Mouse (Mus musculus) kidney, postnatal 0 days (tissue): ENCODE results near the gene Hoxd12. TPM values are rescaled to one million over a fixed set of nuclear protein-coding genes. Genes with fewer than 3 reads are reported as not detected.

Experiments used
- ATAC-seq: fragments of 200-750 bp; cut with Nextera tagmentation; replicated peaks from 2 replicates; pipeline ENCODE4 v1.8.0; 2017; ENCODE audit warnings: low read depth, moderate number of reproducible peaks, moderate TSS enrichment, moderate library complexity; ENCODE audit not compliant: low FRiP score
- DNase-seq: peaks from one replicate; pipeline ENCODE4 v3.0.0-alpha.2; 2016; ENCODE audit warnings: low spot score
- H3K27ac ChIP-seq: fragments of 300-500 bp; sonication (generic); 2 replicates; pipeline ENCODE4 v1.5.1; 2014; ENCODE audit warnings: mild to moderate bottlenecking
- H3K27me3 ChIP-seq: fragments of 300-500 bp; sonication (generic); 2 replicates; pipeline ENCODE4 v1.6.1; 2014; ENCODE audit warnings: low read length, mixed read lengths; ENCODE audit not compliant: insufficient read depth
- H3K36me3 ChIP-seq: fragments of 300-500 bp; sonication (generic); 2 replicates; pipeline ENCODE4 v1.6.1; 2014; ENCODE audit warnings: low read length, mixed read lengths; ENCODE audit not compliant: insufficient read depth
- H3K4me1 ChIP-seq: fragments of 300-500 bp; sonication (generic); replicated peaks from 2 replicates; pipeline ENCODE4 v1.6.1; 2014; ENCODE audit warnings: antibody characterized with exemption, low read length, mixed read lengths; ENCODE audit not compliant: insufficient read depth
- H3K4me2 ChIP-seq: fragments of 300-500 bp; sonication (generic); 2 replicates; pipeline ENCODE4 v1.6.1; 2014; ENCODE audit warnings: mild to moderate bottlenecking, low read length, moderate library complexity, mixed read lengths
- H3K4me3 ChIP-seq: fragments of 300-500 bp; sonication (generic); replicated peaks from 2 replicates; pipeline ENCODE4 v1.5.1; 2014; ENCODE audit warnings: low read depth, low read length
- H3K9ac ChIP-seq: fragments of 300-500 bp; sonication (generic); 2 replicates; pipeline ENCODE4 v1.6.1; 2014; ENCODE audit warnings: low read depth, low read length
- H3K9me3 ChIP-seq: fragments of 300-500 bp; sonication (generic); replicated peaks from 2 replicates; pipeline ENCODE4 v1.6.1; 2016; ENCODE audit warnings: low read length, inconsistent platforms, mixed read lengths
- CTCF ChIP-seq: IDR thresholded peaks from 2 replicates; pipeline ENCODE4 v1.5.1; 2016; ENCODE audit warnings: antibody characterized with exemption, low read depth, mild to moderate bottlenecking, moderate library complexity
- WGBS: fragments of 180-500 bp; shearing (Covaris S2); extraction: QIAGEN DNeasy Blood & Tissue Kit; methylation state at CpG from one replicate; pipeline ENCODE4 v1.1.7; 2014; 5-methylcytosine and 5-hydroxymethylcytosine counted together
- polyA plus RNA-seq: library from polyadenylated mRNA; unstranded; fragments of >200 nt; fragmentation: Nextera tagmentation; extraction: Ambion mirVana; gene quantifications from 2 replicates; pipeline ENCODE4 v1.2.1, GENCODE M21; 2015

Hoxd12 gene
- polyA plus RNA-seq, 1 experiment from 2014 or later = 2.8 TPM

- DNase-seq = peak; percentile 90
- no peak for TF ChIP-seq CTCF
- Histone ChIP-seq H3K27ac (peak overlapping the region; percentile 96), H3K36me3 (no peaks in the 10 kb centered on the region), H3K4me1 (peaks cover 11% of the 10 kb centered on the region), H3K27me3 (peaks cover 5% of the 10 kb centered on the region; the same call in 1 of the 2 replicates), H3K9me3 (no peaks in the 10 kb centered on the region), H3K9ac (peak overlapping the region; percentile 98), H3K4me3 (peak overlapping the region; percentile 82), H3K4me2 (peak overlapping the region; percentile 76)
- WGBS = 1% methylated on average over 23 of the region's 23 CpGs
- no peak for ATAC-seq
Measured at GRCm38 (mm10) chr2:74679980-74680379, 5.2 kb downstream of the Hoxd12 start.

- peak overlapping the region; percentile 98 for H3K9ac ChIP-seq
- peak overlapping the region; percentile 82 for H3K4me3 ChIP-seq
- peaks cover 8% of the 10 kb centered on the region; the same call in 1 of the 2 replicates for H3K4me1 ChIP-seq
- ATAC-seq = no peak
- H3K27me3 ChIP-seq = peaks cover 5% of the 10 kb centered on the region; the same call in 1 of the 2 replicates
- H3K36me3 ChIP-seq = no peaks in the 10 kb centered on the region
- H3K27ac ChIP-seq = peak overlapping the region; percentile 96
- no peaks in the 10 kb centered on the region for H3K9me3 ChIP-seq
- DNase-seq = no peak
- H3K4me2 ChIP-seq = peak overlapping the region; percentile 76
- 6% methylated on average over 21 of the region's 21 CpGs for WGBS
- TF ChIP-seq CTCF = no peak
Measured at GRCm38 (mm10) chr2:74680561-74681398, 6.0 kb downstream of the Hoxd12 start.

- peak; percentile 68 for ATAC-seq
- peak overlapping the region; percentile 98 for H3K9ac ChIP-seq
- peak; percentile 82 for DNase-seq
- no peaks in the 10 kb centered on the region for H3K36me3 ChIP-seq
- H3K4me2 ChIP-seq = peak overlapping the region; percentile 76
- WGBS = under 1% methylated on average over 73 of the region's 78 CpGs
- peak overlapping the region; percentile 96 for H3K27ac ChIP-seq
- no peak for TF ChIP-seq CTCF
- peaks cover 5% of the 10 kb centered on the region; the same call in 1 of the 2 replicates for H3K27me3 ChIP-seq
- H3K4me1 ChIP-seq = peaks cover 3% of the 10 kb centered on the region; the same call in 1 of the 2 replicates
- H3K4me3 ChIP-seq = peak overlapping the region; percentile 82
- no peaks in the 10 kb centered on the region for H3K9me3 ChIP-seq
Measured at GRCm38 (mm10) chr2:74681594-74682531, 7.0 kb downstream of the Hoxd12 start.

DNA sequence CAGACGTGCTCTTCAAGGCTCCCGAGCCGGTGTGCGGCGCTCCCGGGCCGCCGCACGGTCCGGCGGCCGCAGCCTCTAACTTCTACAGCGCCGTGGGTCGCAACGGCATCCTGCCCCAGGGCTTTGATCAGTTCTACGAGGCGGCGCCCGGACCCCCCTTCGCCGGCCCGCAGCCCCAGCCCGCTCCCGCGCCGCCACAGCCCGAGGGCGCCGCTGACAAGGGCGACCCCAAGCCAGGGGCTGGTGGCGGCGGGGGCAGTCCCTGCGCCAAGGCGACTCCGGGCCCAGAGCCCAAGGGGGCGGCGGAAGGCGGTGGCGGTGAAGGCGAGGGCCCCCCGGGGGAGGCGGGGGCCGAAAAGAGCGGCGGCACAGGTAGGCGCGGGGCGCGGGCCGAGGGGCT, 8.0 kb downstream of the Hoxd12 start:
- peak overlapping the region; percentile 98 for H3K9ac ChIP-seq
- no peaks in the 10 kb centered on the region; the same call in 1 of the 2 replicates for H3K4me1 ChIP-seq
- no peak for ATAC-seq
- H3K4me2 ChIP-seq = peak overlapping the region; percentile 76
- H3K36me3 ChIP-seq = 0 out of 2 replicates have a peak, but pooled peaks cover 5% of the 10 kb centered on the region
- H3K9me3 ChIP-seq = no peaks in the 10 kb centered on the region
- H3K27me3 ChIP-seq = peaks cover 5% of the 10 kb centered on the region; the same call in 1 of the 2 replicates
- WGBS = 1% methylated on average over 30 of the region's 51 CpGs
- no peak for TF ChIP-seq CTCF
- H3K4me3 ChIP-seq = peak overlapping the region; percentile 82
- H3K27ac ChIP-seq = peak overlapping the region; percentile 96
- DNase-seq = no peak

- peak overlapping the region; percentile 82 for H3K4me3 ChIP-seq
- H3K36me3 ChIP-seq = 0 out of 2 replicates have a peak, but pooled peaks cover 5% of the 10 kb centered on the region
- under 1% methylated on average over 18 of the region's 18 CpGs for WGBS
- H3K27ac ChIP-seq = peak overlapping the region; percentile 96
- ATAC-seq (peak; percentile 47), DNase-seq (no peak)
- H3K4me1 ChIP-seq = no peaks in the 10 kb centered on the region; the same call in 1 of the 2 replicates
- no peaks in the 10 kb centered on the region for H3K9me3 ChIP-seq
- H3K4me2 ChIP-seq = peak overlapping the region; percentile 76
- TF ChIP-seq CTCF = no peak
- peak overlapping the region; percentile 98 for H3K9ac ChIP-seq
- peaks cover 5% of the 10 kb centered on the region; the same call in 1 of the 2 replicates for H3K27me3 ChIP-seq
Measured at GRCm38 (mm10) chr2:74683471-74683951, 8.7 kb downstream of the Hoxd12 start.
